Mouse (Mus musculus): Measurements from ENCODE around the gene Trip13. TPM values are rescaled to one million over a fixed set of nuclear protein-coding genes. Genes with fewer than 3 reads are reported as not detected.

The Trip13 gene
- polyA plus RNA-seq, 1 experiment from 2014 or later: 7.7 TPM

DNA sequence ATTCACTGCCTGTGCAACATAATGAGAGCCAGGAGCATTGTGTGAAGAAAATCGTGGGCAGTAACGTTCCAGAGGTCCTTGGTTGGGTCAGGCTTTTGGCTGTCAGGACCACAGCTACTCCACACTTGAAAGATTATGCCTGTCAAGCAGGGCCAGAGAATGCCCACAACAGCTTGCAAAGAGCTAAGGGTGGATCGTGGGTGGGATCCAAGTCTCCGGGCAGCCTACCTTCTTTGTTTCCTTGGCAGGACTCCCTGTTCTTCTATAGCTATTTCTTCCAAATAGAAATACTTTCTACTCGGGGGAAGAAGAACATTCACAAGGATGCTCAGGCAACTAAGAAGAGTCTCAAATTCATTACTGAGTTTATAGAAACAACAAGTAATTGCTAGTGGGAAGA is 30.4 kb downstream of the Trip13 start:
- Histone ChIP-seq H3K9ac (replicated peaks) (no peak overlapping the region), H3K9me3 (ENCODE audit: low read length) (no peaks in the 10 kb centered on the region), H3K4me2 (ENCODE audit: low read depth, low read length) (no peak overlapping the region), H3K4me3 (ENCODE audit: low read depth, low read length) (no peak overlapping the region), H3K4me1 (ENCODE audit: insufficient read depth) (no peaks in the 10 kb centered on the region), H3K27ac (ENCODE audit: low read depth) (no peak overlapping the region), H3K36me3 (replicated peaks; ENCODE audit: insufficient read depth, low read length) (peaks cover 3% of the 10 kb centered on the region; the same call in 1 of the 2 replicates), H3K27me3 (ENCODE audit: insufficient read depth, low read length) (no peaks in the 10 kb centered on the region)
- WGBS (ENCODE audit: insufficient replicate concordance): 79% methylated on average over 5 of the region's 5 CpGs
- ATAC-seq (no peak), DNase-seq (no peak)
- TF ChIP-seq EP300 (IDR thresholded peaks at IDR 0.05; ENCODE audit: low read depth) (no peak), CTCF (IDR thresholded peaks at IDR 0.05; ENCODE audit: low read depth) (no peak)

DNA sequence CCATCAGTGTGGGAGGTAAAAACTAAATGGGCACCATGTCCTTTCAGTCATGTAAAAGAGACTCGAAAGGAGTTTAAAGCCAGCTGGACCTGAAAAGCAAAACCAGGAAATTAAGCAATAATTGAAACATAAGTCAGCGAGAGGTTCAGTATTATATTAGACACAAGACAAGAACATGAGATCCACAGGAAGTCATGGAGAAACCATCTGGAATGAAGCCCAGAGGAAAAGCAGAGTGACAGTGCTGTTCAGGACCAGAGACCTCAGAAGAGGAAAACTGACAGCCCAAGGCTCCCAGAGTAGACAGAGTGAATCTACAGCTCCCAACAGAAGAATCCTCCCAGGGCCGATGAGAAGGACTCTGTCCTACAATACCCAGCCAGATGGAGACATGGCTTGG is 40.0 kb downstream of the Trip13 start:
- H3K27me3 ChIP-seq (ENCODE audit: insufficient read depth, low read length): no peaks in the 10 kb centered on the region
- peaks cover 2% of the 10 kb centered on the region; the same call in 1 of the 2 replicates for H3K9me3 ChIP-seq (ENCODE audit: low read length)
- no peak for TF ChIP-seq CTCF (IDR thresholded peaks at IDR 0.05; ENCODE audit: low read depth)
- TF ChIP-seq EP300 (IDR thresholded peaks at IDR 0.05; ENCODE audit: low read depth): no peak
- DNase-seq (no peak), ATAC-seq (no peak)
- H3K4me3 ChIP-seq (ENCODE audit: low read depth, low read length): no peak overlapping the region
- H3K36me3 ChIP-seq (replicated peaks; ENCODE audit: insufficient read depth, low read length): no peaks in the 10 kb centered on the region
- WGBS (ENCODE audit: insufficient replicate concordance): 72% methylated on average over 3 of the region's 3 CpGs
- no peak overlapping the region for H3K9ac ChIP-seq (replicated peaks)
- H3K4me2 ChIP-seq (ENCODE audit: low read depth, low read length): no peak overlapping the region
- H3K27ac ChIP-seq (ENCODE audit: low read depth): no peak overlapping the region
- H3K4me1 ChIP-seq (ENCODE audit: insufficient read depth): peaks cover under 1% of the 10 kb centered on the region; the same call in 1 of the 2 replicates

DNA sequence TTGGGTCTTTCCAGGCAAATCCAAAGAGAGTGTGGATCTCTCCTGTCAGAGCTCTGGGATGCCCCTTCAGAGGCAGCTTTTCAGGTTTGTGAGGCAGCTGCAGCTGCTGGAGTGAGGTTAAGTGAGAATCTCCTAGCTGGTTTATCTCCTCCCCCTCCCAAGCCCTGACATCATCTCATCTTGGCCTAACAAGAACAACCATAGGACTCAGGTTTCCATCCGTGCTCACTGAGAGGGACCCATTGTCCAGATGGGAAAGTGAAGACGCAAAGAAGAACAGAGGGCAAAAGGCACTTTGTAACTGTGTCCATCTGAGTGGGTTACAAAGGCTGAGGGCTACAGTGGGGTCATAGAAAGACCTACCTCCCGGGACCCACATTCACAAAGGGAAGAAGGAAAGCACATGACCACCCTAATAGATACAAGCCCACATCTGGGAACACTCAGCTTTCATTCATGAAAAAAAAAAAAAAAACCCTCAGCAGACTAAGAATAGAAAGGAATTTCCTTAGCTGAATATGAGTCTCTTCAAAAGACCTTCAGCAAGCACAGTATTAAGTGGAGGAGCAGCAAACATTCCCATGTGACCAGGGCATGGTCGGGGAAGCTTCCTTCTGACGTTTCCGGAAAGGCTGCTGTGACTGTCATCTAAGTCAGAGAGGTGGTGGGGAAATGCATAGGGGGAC is 44.9 kb downstream of the Trip13 start:
- no peak overlapping the region for H3K9ac ChIP-seq (replicated peaks)
- ATAC-seq (peak; percentile 57), DNase-seq (no peak)
- H3K4me2 ChIP-seq (ENCODE audit: low read depth, low read length): no peak overlapping the region
- TF ChIP-seq CTCF (IDR thresholded peaks at IDR 0.05; ENCODE audit: low read depth) (no peak), EP300 (IDR thresholded peaks at IDR 0.05; ENCODE audit: low read depth) (no peak)
- no peak overlapping the region for H3K4me3 ChIP-seq (ENCODE audit: low read depth, low read length)
- H3K9me3 ChIP-seq (ENCODE audit: low read length): peaks cover 2% of the 10 kb centered on the region; the same call in 1 of the 2 replicates
- no peaks in the 10 kb centered on the region for H3K36me3 ChIP-seq (replicated peaks; ENCODE audit: insufficient read depth, low read length)
- H3K27ac ChIP-seq (ENCODE audit: low read depth): no peak overlapping the region
- H3K27me3 ChIP-seq (ENCODE audit: insufficient read depth, low read length): no peaks in the 10 kb centered on the region
- H3K4me1 ChIP-seq (ENCODE audit: insufficient read depth): peaks cover 3% of the 10 kb centered on the region; the same call in 1 of the 2 replicates
- WGBS (ENCODE audit: insufficient replicate concordance): 48% methylated on average over 6 of the region's 6 CpGs

DNA sequence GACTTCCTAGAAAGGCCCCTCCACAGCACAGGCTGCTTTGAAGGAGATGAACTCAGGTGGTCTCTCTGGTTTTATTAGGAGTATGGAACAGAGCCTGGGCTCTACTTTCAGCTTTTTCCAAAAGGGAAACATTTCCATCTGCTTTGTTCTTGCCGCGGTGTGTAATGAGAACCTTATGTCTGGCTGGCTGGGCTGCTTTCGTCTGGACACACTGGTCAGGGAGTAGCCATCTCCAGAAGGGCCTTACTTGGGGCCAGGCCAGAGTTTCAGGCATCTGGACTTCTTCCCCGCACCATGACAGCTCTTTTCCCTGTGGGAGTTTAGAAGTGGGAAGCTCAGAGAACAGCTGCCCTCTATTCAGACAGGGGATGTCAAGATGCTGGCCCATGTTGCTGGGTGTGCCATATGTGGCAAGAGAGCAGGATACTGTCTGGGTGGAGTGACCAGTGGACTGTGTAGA is 50.1 kb downstream of the Trip13 start:
- H3K4me2 ChIP-seq (ENCODE audit: low read depth, low read length): no peak overlapping the region
- DNase-seq (no peak), ATAC-seq (no peak)
- H3K36me3 ChIP-seq (replicated peaks; ENCODE audit: insufficient read depth, low read length): no peaks in the 10 kb centered on the region
- 86% methylated on average over 4 of the region's 4 CpGs for WGBS (ENCODE audit: insufficient replicate concordance)
- H3K27ac ChIP-seq (ENCODE audit: low read depth): no peak overlapping the region
- TF ChIP-seq EP300 (IDR thresholded peaks at IDR 0.05; ENCODE audit: low read depth) (no peak), CTCF (IDR thresholded peaks at IDR 0.05; ENCODE audit: low read depth) (no peak)
- no peak overlapping the region for H3K4me3 ChIP-seq (ENCODE audit: low read depth, low read length)
- H3K27me3 ChIP-seq (ENCODE audit: insufficient read depth, low read length): no peaks in the 10 kb centered on the region
- H3K9ac ChIP-seq (replicated peaks): no peak overlapping the region
- no peaks in the 10 kb centered on the region for H3K9me3 ChIP-seq (ENCODE audit: low read length)
- H3K4me1 ChIP-seq (ENCODE audit: insufficient read depth): peaks cover 1% of the 10 kb centered on the region; the same call in 1 of the 2 replicates

DNA sequence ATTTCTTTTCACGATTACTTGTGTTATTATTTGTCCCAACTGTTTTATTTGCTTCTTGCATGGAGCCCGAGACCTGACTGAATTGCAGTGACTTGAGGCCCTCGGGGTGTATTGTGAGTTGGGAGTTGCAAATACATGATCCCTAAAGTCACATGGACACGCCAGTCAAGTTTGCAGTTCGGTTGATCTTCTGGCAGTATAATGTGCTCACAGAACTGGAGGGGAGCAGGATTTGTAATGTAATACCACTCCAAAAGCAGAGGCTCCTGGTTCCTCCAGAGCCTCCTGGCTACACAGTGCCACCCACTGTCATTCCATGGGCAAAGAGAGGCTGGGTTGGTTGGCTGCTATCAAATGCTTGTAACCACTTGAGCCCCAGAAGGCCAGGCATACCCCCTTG is 51.0 kb downstream of the Trip13 start:
- no peak for DNase-seq
- ATAC-seq: no peak

DNA sequence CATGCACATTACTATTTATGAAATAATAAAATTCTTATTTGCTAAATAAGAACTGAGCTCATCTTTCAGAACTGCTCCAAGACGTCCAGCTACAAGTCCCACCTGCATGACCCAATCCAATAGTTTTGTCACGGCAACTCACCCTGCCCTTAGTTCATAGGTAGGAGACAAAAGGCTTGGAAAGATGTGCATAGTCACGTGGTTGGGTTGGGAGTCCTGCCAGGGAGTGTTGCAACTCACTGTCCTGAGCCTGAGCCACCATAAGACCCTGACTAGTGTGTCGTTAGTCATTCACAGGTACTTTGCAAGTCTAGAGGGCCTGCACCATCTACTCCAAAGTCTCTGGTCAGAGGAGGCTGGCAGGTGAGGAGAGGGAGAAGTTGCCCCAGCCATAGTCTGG is 51.5 kb downstream of the Trip13 start:
- ATAC-seq: peak; percentile 58; the same call in 1 of the 2 replicates
- H3K9ac ChIP-seq (replicated peaks): no peak overlapping the region
- peak; percentile 69 for DNase-seq
- H3K27me3 ChIP-seq (ENCODE audit: insufficient read depth, low read length): no peaks in the 10 kb centered on the region
- WGBS (ENCODE audit: insufficient replicate concordance): 46% methylated on average over 4 of the region's 4 CpGs
- no peak for TF ChIP-seq EP300 (IDR thresholded peaks at IDR 0.05; ENCODE audit: low read depth)
- TF ChIP-seq CTCF (IDR thresholded peaks at IDR 0.05; ENCODE audit: low read depth): no peak
- no peaks in the 10 kb centered on the region for H3K4me1 ChIP-seq (ENCODE audit: insufficient read depth)
- no peaks in the 10 kb centered on the region for H3K9me3 ChIP-seq (ENCODE audit: low read length)
- no peak overlapping the region for H3K27ac ChIP-seq (ENCODE audit: low read depth)
- H3K36me3 ChIP-seq (replicated peaks; ENCODE audit: insufficient read depth, low read length): no peaks in the 10 kb centered on the region
- no peak overlapping the region for H3K4me2 ChIP-seq (ENCODE audit: low read depth, low read length)
- H3K4me3 ChIP-seq (ENCODE audit: low read depth, low read length): no peak overlapping the region

More for the DNA sequence above, 51.0 kb downstream of the Trip13 start:
- Histone ChIP-seq H3K9me3 (ENCODE audit: low read length) (no peaks in the 10 kb centered on the region), H3K4me2 (ENCODE audit: low read depth, low read length) (no peak overlapping the region), H3K27ac (ENCODE audit: low read depth) (no peak overlapping the region), H3K4me3 (ENCODE audit: low read depth, low read length) (no peak overlapping the region), H3K27me3 (ENCODE audit: insufficient read depth, low read length) (no peaks in the 10 kb centered on the region), H3K36me3 (replicated peaks; ENCODE audit: insufficient read depth, low read length) (no peaks in the 10 kb centered on the region), H3K9ac (replicated peaks) (no peak overlapping the region), H3K4me1 (ENCODE audit: insufficient read depth) (no peaks in the 10 kb centered on the region)
- 77% methylated on average over 5 of the region's 5 CpGs for WGBS (ENCODE audit: insufficient replicate concordance)
- TF ChIP-seq EP300 (IDR thresholded peaks at IDR 0.05; ENCODE audit: low read depth) (no peak), CTCF (IDR thresholded peaks at IDR 0.05; ENCODE audit: low read depth) (no peak)
